Mouse (Mus musculus) kidney, adult 9 months (tissue): Measurements from ENCODE around the gene Gnas.

ENCODE experiments used
- DNase-seq: peaks from one replicate; pipeline ENCODE4 v3.0.0; 2022

Gene Gnas

DNA sequence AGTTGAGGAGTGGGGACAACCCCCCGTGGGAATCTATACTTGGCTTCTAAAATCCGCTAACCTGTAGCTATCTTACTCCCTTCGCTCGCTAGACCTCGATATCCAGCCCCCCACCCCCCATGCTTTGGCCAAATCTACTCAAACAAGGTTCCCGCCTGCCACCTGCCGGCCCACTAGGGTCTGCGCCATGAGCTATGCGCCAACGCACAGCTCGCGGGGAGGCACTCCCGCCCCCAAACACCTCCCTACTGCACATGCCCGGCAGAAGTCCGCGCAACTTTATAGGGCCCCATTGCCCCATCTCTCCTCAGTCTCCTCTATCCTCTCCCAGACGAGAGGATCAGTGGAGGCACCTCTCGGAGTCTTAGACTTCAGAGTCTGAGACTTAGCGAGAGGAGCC is at the start of gene Gnas:
Gnas (plus strand) TSS at position 310 of the 400 bp plus-strand sequence.
- peak; percentile 19 for DNase-seq

DNA sequence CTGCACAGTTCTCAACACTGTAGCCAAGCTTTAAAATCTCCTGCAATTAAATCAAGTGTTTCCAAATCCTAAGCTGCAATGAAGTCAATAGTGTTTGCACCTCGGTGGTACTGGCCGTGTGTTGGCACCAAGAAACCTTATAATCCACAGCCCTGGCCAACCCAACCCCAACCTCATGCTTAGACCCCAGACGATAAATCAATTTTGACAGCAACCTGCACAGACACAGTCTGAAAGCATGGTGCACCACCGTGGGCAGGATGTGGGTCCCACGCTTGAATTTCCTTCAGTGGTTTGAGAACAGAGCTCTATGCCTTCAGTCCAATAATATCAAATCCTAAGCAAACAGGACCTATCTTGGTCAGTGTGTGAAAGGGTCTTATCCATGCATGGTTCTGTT is 41.7 kb upstream of the Gnas start:
- DNase-seq: no peak

DNA sequence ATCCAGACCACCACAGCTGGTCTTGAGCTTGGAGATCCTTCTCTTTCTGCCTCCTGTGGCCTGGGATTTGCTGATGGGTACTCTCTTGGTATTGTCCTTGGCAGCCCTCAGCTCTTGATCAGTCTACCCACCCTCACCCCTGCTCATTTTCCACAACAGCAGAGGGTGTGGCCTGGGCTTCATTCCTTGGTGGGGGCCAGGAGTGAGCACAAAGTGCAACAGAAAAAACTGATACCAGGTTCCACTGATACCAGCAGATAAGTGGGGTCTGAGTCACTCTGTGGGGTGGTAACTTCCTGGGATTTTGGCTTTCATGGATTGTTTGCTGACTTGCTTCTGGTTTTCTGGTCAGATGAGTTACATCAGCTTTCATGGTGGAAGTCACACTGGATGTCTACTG is 32.2 kb upstream of the Gnas start:
- DNase-seq: no peak

DNA sequence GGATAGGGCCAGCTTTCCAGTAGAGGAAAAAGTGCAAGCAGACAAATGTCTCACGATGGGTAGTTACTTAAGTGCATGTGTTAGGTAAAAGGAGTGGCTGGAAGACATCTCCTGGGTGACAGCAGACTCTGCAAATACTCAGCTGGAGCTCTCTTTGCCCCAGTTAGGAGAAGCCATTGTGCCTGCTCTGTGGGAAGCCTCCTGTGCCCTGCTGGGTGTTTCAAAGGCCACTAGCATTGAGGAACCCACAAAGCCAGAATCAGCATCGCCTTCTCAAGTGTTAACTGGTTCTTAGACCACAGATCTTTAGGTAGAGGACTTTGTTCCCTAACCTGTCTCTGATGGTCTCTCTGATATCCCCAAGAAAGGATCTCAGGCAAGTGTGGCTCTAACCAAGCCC is 26.8 kb upstream of the Gnas start:
- DNase-seq: no peak

DNA sequence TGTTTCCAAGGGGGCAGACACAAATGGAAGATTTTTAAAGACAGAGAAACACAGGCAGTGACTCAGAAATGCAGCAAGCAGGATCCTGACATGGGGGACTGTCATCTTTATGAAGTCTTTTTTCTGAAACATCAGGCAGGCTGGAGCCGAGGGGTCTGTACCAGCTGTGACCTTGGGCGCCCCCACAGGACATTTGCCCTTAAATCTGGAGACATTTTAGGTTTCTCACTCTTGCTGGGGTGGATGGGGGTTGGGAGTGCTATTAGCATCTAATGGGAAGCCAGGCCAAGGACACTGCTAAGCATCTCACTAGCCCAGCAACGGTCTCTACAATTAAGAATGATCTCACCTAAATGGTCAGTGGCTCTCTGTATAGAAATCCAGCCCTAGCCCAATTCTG is 24.1 kb upstream of the Gnas start:
- no peak for DNase-seq

DNA sequence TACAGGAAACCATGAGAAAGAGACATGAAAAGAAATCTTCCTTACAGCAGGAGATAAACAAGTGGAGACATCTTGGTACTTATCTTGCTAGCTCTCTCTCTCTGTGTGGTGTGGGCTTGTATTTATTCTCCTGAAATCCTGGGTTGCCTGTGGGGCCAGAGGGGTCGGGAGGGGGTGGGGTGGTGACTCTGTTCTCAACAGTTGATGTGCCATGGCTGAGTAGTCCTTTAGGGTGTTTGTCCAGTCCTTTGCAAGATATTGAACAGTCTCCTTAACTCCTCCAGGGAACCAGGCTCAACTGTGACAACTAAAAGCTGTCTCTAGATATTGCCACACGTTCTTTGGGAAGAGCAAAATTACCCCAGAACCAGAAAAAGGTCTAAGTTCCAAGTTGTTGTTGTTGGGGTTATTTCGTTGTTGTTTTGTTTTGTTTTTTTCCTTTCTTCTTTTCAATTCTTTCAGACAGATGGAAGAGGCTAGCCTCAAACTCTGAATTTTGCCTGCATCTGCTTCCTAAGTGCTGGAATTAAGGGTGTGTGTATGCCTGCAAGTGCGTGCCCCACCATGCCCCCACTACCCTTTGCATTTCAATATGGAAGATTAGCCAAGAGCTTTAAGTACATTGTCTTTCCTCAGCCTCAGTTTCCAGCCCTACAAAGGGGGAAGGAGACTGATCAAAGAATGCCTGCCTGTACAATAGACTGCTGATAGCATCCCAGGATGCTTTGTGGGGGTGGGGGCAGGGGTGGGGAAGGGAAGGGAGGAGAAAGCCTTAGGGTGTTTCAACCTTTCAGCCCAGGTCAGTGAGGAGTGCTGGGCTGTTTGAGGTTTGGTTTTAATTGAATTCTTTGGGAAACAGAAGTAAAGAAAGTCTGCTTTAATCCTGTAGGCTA is 23.0 kb upstream of the Gnas start:
- DNase-seq: no peak

DNA sequence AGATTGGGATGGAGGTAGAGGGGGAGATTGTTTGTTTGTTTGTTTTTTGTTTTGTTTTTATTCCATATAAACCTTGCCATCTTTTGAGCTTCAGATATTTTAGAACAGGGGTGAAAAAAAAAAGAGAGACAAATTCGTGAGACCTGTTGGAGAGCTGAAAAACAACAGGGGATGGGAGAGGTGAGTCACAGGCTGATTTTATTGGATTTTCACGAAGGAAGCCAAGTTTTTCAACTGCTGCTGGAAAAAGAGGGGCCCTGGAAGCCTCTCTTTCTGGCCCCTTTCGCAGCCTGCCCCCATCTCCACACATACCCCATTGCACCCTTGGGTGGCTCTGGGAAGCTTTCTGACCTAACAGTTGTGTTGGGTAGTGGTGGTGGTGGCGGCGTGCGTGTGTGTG is 22.3 kb upstream of the Gnas start:
- no peak for DNase-seq

DNA sequence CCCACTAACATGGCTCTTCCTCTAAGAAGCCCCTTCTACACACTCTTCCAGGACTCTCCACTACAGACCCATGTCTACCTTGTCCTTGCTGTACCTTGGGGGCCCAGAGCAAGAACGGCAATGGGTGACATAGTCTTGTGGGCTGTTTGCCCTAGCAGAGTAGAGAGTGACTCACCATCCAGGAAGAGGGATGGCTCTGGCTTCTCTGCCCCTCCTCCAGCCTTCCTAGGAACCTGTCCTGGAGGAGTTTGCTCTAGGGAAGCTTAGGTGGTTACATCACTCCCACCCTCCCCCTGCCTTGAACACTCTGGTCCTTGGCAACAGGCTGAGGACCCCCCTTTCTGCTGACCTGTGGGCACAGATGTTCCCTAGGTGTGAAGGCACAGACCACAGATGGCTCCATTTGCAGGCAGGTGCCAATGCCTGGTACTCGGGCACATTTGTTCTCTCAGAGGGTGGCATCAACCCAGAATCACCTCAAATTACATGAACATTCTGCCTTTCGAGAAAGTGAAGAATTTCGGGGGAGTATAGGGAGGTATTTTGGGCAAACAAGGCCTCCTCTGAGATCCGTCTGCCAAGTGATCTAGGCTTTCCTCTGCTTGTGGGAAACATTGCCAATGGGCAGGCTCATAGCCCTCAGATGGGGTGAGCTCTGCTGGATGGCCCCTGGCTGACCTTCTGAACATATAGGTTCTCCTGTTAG is 20.9 kb upstream of the Gnas start:
- no peak for DNase-seq

DNA sequence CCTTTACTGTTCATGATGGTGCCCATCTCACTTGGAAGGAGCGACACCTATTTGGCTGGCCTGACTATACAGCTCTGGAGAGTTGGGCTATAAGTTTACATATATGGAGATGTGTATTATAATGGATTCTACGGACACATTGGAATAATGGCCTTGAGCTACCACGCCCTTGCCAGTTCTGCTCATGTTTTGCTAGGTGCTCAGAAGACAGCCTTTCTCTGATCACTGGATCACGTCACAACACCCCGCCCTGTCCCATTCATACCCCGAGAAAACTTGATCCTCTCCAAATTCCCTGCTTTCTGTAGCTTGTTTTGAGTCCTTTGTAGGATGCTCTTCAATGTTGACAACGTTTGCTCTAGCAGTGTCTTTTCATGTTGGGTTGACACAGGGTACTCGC is 19.9 kb upstream of the Gnas start:
- no peak for DNase-seq

DNA sequence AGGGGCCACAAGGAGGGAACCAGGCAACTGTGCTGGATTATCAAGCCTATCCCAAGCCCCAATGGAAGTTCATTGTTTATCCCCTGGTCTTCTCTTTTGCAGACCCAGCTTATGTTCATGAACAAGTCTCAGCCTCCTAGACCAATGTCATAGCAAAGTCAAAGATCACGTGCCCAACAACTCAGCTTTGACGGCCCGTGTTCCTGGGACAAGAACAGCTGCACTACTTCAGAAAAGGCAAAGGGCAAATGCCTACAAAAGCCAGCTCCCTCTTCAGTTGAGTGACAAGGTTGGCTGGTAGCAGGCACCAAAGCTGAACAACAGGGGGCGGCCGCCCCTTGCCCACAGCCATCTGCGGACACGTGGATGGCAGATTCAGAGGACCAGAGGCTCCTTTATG is 13.7 kb upstream of the Gnas start:
- DNase-seq: no peak

DNA sequence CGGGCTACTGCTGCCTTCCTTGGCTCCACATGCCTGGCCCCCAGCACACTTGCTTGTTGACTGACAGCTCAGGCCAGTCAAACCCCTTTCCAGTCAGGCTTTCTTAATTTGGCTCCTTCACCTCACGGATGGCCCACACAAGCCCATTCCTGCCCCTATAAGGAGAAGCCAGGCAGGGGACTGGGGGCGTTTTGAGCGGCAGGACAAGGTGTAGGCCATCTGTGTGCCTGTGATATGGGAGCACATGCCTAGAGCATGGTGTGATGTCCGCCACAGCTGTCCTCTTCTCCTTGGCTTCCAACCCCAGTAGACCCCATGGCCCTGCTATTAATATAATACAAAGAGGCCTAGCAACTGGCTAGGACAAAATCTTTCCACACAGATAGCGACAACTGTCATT is 12.7 kb upstream of the Gnas start:
- DNase-seq: no peak

DNA sequence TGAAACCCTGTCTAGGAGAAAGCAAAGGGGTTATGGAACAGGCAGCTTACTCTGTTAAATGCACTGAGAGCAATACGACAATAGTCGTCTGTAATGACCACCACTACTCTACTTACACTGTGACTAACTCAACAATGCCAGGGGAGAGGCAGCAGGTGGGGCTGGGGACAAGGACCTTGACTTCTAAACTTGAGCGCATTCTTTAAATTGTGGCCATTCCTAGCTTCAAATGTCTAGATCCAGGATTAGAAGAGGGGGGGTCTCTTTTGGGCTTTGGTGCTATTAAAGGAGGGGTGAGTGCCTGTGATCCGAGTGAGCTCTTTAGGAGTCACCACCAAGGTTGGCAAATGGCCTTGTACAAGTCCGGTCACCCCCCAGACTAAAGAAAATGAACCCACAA is 11.0 kb upstream of the Gnas start:
- no peak for DNase-seq

DNA sequence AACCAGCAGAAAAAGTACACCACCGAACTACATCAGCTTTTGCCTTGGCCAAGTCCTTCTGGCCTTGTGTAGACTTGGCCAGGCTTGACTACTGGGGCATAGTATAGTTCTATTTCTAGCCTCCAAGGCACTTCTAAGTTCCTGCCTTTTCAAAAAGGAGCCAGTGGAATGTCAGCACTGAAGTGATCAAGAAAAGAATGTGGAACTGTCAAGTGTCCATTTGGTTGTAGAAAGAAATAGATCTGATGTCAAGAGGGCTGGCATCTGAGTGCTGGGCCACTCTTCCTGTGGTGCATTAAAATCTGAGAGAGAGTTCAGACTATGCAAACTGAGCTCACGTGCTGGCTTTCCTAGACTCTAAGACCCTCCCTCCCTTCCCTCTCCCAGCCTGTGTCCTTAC is 10.2 kb upstream of the Gnas start:
- no peak for DNase-seq

DNA sequence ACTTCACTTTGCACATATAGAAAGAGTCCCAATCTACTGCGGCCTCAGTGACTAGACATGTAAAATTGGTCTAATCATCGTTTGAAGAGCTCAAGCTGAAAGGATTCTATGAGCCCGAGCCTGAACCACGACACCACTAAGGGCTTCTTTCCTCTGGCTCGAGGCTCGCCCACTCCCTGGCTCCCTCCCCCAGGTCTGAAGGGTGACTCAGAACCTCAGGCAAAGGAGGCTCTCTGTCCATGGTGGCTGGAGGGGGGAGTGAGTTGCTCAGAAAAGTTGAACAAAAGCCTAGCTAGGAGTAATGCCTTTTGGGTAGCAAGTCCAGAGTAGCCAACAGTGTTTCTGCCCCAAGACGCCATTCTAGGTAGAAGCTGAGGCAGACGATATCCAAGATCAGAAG is 4.3 kb upstream of the Gnas start:
- no peak for DNase-seq

DNA sequence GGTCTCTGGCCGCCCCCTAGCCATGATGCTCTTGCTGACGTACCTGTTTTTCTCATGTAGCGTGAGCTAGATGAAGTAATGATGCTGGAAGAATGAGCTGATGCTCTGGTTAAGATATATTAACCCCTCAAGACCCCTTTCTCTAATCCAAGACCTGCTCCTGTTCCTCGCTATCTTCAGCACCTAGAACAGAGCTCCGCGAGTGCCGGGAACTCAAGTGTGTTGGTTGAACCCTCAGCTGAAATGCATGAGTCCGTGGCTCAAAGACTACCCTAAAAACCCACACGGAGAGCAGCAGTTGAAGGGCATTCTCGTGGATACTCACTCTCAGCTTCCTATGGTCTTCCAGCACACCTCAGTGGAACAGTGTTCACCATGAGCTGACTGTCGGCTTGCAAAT is 779 bp upstream of the Gnas start:
- no peak for DNase-seq

DNA sequence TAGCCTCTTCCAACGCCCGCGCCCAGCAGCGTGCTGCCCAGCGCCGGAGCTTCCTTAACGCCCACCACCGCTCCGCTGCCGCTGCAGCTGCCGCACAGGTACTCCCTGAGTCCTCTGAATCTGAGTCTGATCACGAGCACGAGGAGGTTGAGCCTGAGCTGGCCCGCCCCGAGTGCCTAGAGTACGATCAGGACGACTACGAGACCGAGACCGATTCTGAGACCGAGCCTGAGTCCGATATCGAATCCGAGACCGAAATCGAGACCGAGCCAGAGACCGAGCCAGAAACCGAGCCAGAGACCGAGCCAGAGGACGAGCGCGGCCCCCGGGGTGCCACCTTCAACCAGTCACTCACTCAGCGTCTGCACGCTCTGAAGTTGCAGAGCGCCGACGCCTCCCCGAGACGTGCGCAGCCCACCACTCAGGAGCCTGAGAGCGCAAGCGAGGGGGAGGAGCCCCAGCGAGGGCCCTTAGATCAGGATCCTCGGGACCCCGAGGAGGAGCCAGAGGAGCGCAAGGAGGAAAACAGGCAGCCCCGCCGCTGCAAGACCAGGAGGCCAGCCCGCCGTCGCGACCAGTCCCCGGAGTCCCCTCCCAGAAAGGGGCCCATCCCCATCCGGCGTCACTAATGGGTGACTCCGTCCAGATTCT is 812 bp downstream of the Gnas start:
- DNase-seq: no peak

DNA sequence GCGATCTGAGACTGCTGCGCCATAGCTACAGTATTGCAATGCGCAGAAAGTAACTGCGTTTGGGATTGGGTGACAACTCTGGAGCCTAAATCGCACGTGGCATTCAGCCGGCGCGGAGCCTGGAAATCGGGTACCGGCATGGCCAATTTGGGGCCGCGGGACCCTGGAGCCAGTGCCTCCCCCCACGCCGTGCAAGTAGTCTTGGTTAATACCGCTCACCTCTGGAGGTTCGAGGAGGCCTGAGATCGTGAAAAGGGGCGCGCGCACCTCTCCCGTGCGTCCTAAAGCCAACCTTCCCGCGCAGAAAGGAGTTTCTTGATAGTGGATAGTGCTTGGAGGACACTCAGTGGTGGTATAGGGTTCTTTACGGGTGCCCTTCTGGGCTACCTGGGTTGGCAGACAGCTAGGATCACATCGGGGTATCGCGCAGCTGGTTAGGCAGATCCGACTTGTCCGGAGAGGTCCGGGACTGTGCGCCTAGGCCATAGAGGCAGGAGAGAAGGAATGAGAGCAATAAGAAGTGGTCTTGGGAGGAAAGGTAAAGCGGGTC is 1.9 kb downstream of the Gnas start:
- DNase-seq: no peak

DNA sequence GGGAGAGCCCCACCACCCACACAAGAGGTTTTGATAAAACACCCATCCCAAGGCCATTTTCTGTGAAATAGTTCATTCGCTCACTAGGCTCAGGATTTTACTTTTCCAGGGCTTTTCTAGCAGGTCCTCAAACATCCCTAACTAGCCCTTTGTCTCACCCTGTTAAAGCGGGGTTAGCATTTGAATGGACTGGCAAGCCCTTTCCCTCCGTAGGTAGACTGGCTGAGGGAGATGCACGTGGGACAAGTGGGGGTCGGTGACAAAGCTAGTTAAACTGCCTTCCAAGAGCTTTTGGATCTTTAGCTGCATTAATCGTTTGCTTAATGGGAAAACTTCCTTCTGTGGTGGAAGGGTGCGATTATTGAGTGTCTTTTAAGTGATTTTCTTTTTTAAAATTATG is 3.8 kb downstream of the Gnas start:
- no peak for DNase-seq

DNA sequence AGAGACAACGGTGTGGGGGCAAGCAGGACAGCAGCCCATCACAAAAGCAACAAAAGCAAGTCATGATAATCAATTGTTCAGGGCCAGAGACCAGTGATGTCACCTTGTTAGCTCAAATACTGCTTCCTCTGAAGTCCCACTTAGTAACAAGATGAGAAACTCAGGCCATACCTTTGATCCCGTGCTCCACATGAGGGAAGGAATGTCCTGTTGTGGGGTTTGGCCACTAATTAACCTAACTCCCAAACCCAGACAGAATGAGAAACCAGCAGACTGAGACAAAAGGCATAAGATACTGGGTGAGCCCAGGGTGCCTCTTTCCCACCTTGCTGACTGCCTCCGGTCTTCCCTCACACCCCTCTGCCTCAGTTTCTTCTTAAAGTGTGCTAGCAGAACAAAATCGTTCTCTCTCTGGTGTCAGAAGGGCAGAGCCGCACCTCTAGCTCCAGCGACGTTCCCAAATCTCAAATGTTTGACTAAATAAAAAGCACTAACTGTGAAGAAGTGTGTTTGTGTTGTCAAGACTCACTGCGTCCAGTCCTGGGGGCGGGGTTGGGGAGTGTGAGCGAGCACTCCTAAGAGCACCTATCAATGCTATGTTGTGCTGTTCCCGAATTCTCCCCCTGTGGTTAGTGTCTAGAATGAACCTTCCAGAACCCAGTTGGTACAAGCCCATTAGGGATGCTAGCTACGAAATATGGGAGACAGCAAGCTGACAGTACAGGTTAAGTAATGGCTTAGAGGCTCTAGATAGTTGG is 4.7 kb downstream of the Gnas start:
- peak; percentile 44 for DNase-seq

DNA sequence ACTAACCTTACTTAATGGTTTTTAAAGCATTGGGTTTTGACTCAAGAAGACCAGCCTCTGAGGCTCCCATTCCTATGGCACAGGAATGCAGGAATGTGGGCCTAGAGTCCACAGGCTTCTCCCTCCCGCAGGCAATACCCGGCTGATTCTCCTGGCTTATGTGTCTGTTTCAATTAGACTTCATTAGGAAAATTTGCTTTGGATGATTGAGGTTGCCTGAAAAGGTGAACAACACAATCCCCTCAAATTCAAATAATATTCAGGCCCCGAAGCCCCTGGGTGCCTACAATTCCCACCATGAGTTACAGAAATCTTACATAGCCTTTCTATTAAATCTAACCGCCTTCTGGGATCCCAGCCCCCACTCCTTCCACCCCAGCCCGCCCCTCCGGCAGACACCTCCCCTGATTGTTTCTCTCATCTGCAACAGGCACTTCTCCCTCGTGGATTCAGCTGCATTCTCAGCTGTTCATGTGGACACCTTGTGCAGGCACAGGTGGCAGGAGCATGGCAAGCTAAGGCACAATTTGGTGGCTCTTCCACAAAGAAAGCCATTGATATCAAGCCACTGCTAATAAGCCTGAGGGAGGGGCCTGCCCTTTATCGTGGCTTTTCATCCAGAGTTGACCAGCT is 7.0 kb downstream of the Gnas start:
- DNase-seq: no peak

DNA sequence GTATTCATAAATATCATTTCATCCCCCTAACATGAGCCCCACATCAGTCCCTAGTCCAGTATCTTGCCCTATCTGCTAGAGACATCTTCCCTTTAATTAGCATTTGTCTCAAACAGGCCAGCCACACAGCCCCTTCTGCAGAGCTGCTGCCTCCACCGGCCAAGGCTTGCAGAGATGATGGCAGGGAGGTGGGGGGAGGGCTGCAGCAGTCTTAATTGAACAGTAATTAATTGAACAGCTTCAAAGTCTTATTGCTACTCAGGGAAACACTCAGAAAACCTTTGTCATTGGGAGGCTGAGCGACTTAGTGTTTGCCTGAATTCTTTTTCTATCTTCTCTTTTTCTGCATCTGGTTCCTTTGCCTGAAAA is 7.5 kb downstream of the Gnas start:
- DNase-seq: no peak

DNA sequence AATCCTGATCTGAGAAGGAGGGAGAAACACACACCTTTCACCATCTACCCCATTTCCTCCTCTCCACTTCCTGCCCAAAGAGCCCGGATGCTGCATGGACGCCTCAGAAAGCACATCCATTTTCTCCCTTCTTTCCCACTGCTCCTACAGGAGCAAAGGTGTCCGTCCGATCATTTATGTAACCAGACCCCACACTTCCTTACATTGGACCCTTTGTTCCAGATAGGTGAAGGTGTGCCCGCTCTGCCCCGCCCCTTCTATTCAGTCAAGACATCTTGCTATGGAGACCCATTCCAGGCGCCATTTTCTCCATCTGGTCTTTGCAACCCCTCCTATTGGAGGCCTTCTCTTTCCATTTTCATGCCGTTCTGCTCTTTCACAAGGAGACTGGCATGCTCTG is 10.3 kb downstream of the Gnas start:
- no peak for DNase-seq
